Mouse (Mus musculus) liver, adult (tissue): Measurements from ENCODE around the gene Gstk1.

Experiments
- GATA4 ChIP-seq: IDR thresholded peaks from 2 replicates; pipeline ENCODE4 v1.6.1; 2014; ENCODE audit warnings: mild to moderate bottlenecking, low read length; ENCODE audit not compliant: insufficient replicate concordance

Gene Gstk1

GRCm38 (mm10) chr6:42257303-42257863 is 11.6 kb downstream of the Gstk1 start:
- TF ChIP-seq GATA4 = 0 out of 2 replicates have a peak, but pooled peaks have one; percentile 8

GRCm38 (mm10) chr6:42260430-42260829 is 14.7 kb downstream of the Gstk1 start:
- TF ChIP-seq GATA4 = no peak

GRCm38 (mm10) chr6:42261524-42262170 is 15.9 kb downstream of the Gstk1 start, which contains the start of gene Tmem139:
Tmem139 (plus strand) TSS chr6:42261970.
- TF ChIP-seq GATA4 = no peak

- peak; percentile 80 for TF ChIP-seq GATA4
Measured at GRCm38 (mm10) chr6:42264626-42265312, 19.0 kb downstream of the Gstk1 start, which contains the start of gene Casp2. Casp2 (plus strand) TSS chr6:42264985.

GRCm38 (mm10) chr6:42265391-42266330 is 19.9 kb downstream of the Gstk1 start:
- no peak for TF ChIP-seq GATA4

- TF ChIP-seq GATA4 = no peak
Measured at GRCm38 (mm10) chr6:42270817-42271216, 25.1 kb downstream of the Gstk1 start.

GRCm38 (mm10) chr6:42276151-42276550 is 30.4 kb downstream of the Gstk1 start:
- no peak for TF ChIP-seq GATA4

- TF ChIP-seq GATA4 = no peak
Measured at GRCm38 (mm10) chr6:42282865-42283528, 37.3 kb downstream of the Gstk1 start.

- no peak for TF ChIP-seq GATA4
Measured at GRCm38 (mm10) chr6:42286448-42286847, 40.7 kb downstream of the Gstk1 start, which contains the start of gene Clcn1. Clcn1 (plus strand) TSS chr6:42286685.

- TF ChIP-seq GATA4 = no peak
Measured at GRCm38 (mm10) chr6:42287562-42287961, 41.8 kb downstream of the Gstk1 start.

- TF ChIP-seq GATA4 = no peak
Measured at GRCm38 (mm10) chr6:42293327-42293726, 47.6 kb downstream of the Gstk1 start.

- no peak for TF ChIP-seq GATA4
Measured at GRCm38 (mm10) chr6:42295549-42296094, 49.9 kb downstream of the Gstk1 start.

- no peak for TF ChIP-seq GATA4
Measured at GRCm38 (mm10) chr6:42299362-42299761, 53.6 kb downstream of the Gstk1 start.
